Mouse (Mus musculus) ES-E14 (cell line): ENCODE measurements around the gene AU040320. TPM values are rescaled to one million over a fixed set of nuclear protein-coding genes. Genes with fewer than 3 reads are reported as not detected.

Source experiments
- DNase-seq: peaks from one replicate; pipeline ENCODE4 v3.0.0-alpha.2; 2013; ENCODE audit warnings: low read depth, low spot score
- H3K27ac ChIP-seq: 2 replicates; pipeline ENCODE4 v1.5.1; 2012; ENCODE audit warnings: low read depth, mild to moderate bottlenecking, low read length, moderate library complexity, mixed read lengths; ENCODE audit not compliant: poor library complexity, insufficient read depth, severe bottlenecking
- H3K36me3 ChIP-seq: 2 replicates; pipeline ENCODE4 v1.6.1; 2012; ENCODE audit warnings: mild to moderate bottlenecking, low read length, moderate library complexity, mixed read lengths; ENCODE audit not compliant: control insufficient read depth, poor library complexity, insufficient read depth, severe bottlenecking
- H3K4me1 ChIP-seq, 2 experiments: fragments of 150-350 bp in 1 of 2; sonication (generic) in 1 of 2; 2 replicates each; pipeline ENCODE4 v1.6.1; 2012; ENCODE audit warnings: low read length in 2 of 2, mild to moderate bottlenecking in 1 of 2, mixed read lengths in 1 of 2; ENCODE audit not compliant: control insufficient read depth in 2 of 2, insufficient read depth in 2 of 2, poor library complexity in 1 of 2
- H3K4me3 ChIP-seq, 2 experiments: fragments of 150-350 bp in 1 of 2; sonication (generic) in 1 of 2; 2 replicates each; pipeline ENCODE4 v1.5.1; 2012; ENCODE audit warnings: low read length in 2 of 2, low read depth in 1 of 2, mild to moderate bottlenecking in 1 of 2, mixed read lengths in 1 of 2; ENCODE audit not compliant: insufficient read depth in 1 of 2, poor library complexity in 1 of 2, severe bottlenecking in 1 of 2
- H3K9ac ChIP-seq: 2 replicates; pipeline ENCODE4 v1.6.1; 2012; ENCODE audit warnings: low read depth, mild to moderate bottlenecking, low read length, mixed read lengths; ENCODE audit not compliant: poor library complexity, insufficient read depth, severe bottlenecking
- H3K9me3 ChIP-seq: fragments of 150-350 bp; sonication (generic); 2 replicates; pipeline ENCODE4 v1.6.1; 2012; ENCODE audit warnings: low read depth, mild to moderate bottlenecking, low read length; ENCODE audit not compliant: control insufficient read depth, insufficient read depth
- CHD2 ChIP-seq: IDR thresholded peaks from 2 replicates; pipeline ENCODE4 v1.6.1; 2014; ENCODE audit warnings: mild to moderate bottlenecking, low read depth, low read length, inconsistent platforms
- HCFC1 ChIP-seq: IDR thresholded peaks from 2 replicates; pipeline ENCODE4 v1.6.1; 2012; ENCODE audit warnings: low read length, inconsistent platforms, borderline replicate concordance; ENCODE audit not compliant: insufficient read depth
- MAFK ChIP-seq: IDR thresholded peaks from 2 replicates; pipeline ENCODE4 v1.6.1; 2014; ENCODE audit warnings: mild to moderate bottlenecking, low read depth, low read length, inconsistent platforms; ENCODE audit not compliant: insufficient read depth
- ZC3H11A ChIP-seq: IDR thresholded peaks from 2 replicates; pipeline ENCODE4 v1.6.1; 2012; ENCODE audit warnings: low read depth, mild to moderate bottlenecking, inconsistent platforms, low read length, borderline replicate concordance
- ZNF384 ChIP-seq: IDR thresholded peaks from 2 replicates; pipeline ENCODE4 v1.6.1; 2012; ENCODE audit warnings: low read depth, low read length, inconsistent platforms
- in situ Hi-C, 2 experiments: fragments of 600-800 bp; cut with MboI; formaldehyde crosslinking; loops; one replicate each; pipeline ENCODE4 v1.15.1; 2025; ENCODE audit warnings: low sequenced_read_pairs in 2 of 2, inconsistent platforms in 1 of 2; ENCODE audit not compliant: unreplicated experiment in 2 of 2
- total RNA-seq: library from RNA; depleted of rRNA; stranded (reverse); fragments of 300-350 nt; gene quantifications from 2 replicates; pipeline ENCODE4 v1.2.3, GENCODE M21; 2012

Gene AU040320
- total RNA-seq, 1 experiment, result 11.3 TPM

DNA sequence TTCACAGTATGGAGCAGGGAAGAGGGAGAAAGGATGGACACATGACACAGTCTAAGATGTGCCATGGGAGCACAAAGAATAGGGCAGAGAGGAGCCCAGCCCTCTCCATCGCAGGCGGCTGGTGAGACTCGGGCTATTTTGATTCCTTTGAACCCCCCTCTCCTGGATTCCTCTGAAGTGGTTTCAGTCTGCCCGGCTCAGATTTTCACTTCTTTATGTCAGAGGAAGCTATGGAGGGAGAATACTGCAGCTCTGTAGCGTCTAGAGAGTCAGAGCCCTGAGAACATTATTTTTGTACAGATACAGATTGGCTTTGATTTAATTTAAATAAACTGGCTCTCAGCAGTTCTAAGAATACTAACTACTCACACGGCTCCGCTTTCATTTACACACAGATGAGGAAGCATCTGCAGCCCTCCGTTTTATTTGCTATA lies 25.8 kb downstream of the AU040320 start:
- in situ Hi-C loops, result no loop called here
- no peak for DNase-seq
- Histone ChIP-seq H3K9ac (no peak overlapping the region), H3K36me3 (no peaks in the 10 kb centered on the region), H3K27ac (no peak overlapping the region), H3K4me3 (no peak overlapping the region), H3K4me1 (no peaks in the 10 kb centered on the region), H3K9me3 (no peaks in the 10 kb centered on the region)
- TF ChIP-seq ZNF384, result no peak

DNA sequence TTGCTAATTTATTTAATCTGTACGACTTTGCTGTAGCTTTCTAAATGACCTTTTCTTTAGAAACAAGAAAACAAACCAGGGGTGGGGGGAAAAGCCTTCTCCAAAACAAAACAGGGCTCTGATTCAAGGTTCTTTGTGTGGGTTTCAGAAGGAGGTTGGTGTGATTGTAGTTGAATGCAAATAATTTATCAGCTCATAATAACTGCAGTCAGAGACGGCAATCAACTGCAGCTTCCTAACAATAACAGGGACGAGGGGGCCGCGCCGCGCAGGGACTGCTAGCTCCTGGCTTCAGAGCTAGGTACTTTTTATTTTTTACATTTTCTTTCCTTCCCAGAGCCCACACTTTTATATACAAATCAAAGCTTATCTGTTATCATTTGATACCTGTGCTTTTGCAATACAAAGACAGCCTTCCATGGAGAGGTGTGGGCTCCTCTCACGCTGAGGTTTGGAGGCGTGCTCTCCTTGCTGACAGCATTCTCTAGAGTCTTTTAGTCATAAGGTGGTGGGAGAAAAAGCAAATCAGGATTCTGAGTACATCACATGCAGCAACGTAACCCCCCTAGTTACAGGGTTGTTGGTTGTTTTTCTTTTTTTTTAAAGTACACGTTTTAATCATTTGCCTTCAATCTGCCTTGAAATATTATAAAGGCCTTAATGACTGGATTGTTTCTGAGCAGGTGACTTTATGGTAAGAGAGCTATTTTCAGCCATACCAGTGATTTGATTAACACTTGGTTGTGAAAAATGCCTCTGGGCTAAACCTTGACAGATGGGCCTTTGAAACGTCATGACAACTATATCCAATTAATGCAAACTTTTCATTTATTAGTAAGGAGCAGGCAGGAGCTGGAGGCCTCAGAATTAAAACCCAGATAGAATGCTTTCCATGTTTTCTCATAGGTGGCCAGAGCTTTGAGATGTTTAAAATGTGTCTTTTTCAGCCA lies 26.8 kb downstream of the AU040320 start:
- H3K4me1 ChIP-seq, result no peaks in the 10 kb centered on the region
- H3K4me3 ChIP-seq, result no peak overlapping the region
- no peaks in the 10 kb centered on the region for H3K36me3 ChIP-seq
- H3K9ac ChIP-seq, result no peak overlapping the region
- TF ChIP-seq MAFK (no peak), ZNF384 (no peak), ZC3H11A (no peak), CHD2 (no peak), HCFC1 (no peak)
- in situ Hi-C loops, result no loop called here
- no peak overlapping the region for H3K27ac ChIP-seq
- no peaks in the 10 kb centered on the region for H3K9me3 ChIP-seq
- no peak for DNase-seq

DNA sequence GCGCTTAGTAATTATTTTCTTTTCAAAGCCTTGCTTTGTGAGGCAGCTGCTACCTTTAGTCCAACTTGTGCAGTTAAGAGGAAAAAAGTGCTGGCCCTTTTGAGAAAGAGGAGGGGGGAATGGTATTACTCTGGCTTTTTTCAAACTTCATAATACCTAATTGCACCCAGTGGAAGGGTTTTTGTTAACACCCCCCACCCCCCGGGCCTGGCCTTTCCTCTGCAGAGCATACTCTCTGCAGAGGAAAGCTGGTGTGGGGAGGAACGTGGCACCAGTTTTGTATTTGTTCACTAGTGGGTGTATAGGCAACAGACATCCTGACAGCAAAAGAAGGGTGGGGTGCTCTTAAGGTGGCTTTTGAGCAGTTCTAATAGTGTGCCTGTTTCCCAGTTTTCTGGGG lies 28.5 kb downstream of the AU040320 start:
- in situ Hi-C loops, result no loop called here
- H3K4me3 ChIP-seq, result no peak overlapping the region
- no peak for DNase-seq
- TF ChIP-seq MAFK (no peak), ZNF384 (no peak), HCFC1 (no peak), ZC3H11A (no peak), CHD2 (no peak)
- H3K9ac ChIP-seq, result no peak overlapping the region
- no peaks in the 10 kb centered on the region for H3K9me3 ChIP-seq
- H3K27ac ChIP-seq, result no peak overlapping the region
- no peaks in the 10 kb centered on the region for H3K4me1 ChIP-seq
- no peaks in the 10 kb centered on the region for H3K36me3 ChIP-seq

DNA sequence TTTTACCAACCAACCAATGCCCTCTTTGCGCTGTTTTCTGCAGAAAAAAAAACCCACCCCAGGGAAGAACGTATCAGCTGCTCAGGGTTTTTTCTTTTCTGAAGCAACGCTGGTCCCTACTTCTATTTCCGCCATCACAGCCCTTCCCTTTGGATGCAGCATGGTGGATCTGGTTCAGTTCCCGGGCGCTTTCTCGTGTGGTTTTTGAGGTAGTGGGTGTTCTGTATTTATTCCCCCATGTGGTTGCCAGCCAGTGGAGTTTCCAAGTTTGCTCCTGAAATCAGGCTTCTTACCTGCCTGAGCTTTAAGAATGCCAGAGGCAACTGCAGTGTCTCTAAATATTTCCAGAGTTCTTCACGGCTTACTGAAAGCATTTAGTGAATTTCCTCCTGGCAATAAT lies 29.2 kb downstream of the AU040320 start:
- Histone ChIP-seq H3K36me3 (no peaks in the 10 kb centered on the region), H3K4me3 (no peak overlapping the region), H3K27ac (no peak overlapping the region), H3K9me3 (no peaks in the 10 kb centered on the region), H3K9ac (no peak overlapping the region), H3K4me1 (no peaks in the 10 kb centered on the region)
- in situ Hi-C loops, result no loop called here
- DNase-seq, result no peak
- no peak for TF ChIP-seq CHD2
- no peak for TF ChIP-seq ZC3H11A
- TF ChIP-seq HCFC1, result no peak
- no peak for TF ChIP-seq ZNF384
- TF ChIP-seq MAFK, result no peak
